11 mouse cellular contexts compared by ENCODE assay signal in the genomic region with DNA sequence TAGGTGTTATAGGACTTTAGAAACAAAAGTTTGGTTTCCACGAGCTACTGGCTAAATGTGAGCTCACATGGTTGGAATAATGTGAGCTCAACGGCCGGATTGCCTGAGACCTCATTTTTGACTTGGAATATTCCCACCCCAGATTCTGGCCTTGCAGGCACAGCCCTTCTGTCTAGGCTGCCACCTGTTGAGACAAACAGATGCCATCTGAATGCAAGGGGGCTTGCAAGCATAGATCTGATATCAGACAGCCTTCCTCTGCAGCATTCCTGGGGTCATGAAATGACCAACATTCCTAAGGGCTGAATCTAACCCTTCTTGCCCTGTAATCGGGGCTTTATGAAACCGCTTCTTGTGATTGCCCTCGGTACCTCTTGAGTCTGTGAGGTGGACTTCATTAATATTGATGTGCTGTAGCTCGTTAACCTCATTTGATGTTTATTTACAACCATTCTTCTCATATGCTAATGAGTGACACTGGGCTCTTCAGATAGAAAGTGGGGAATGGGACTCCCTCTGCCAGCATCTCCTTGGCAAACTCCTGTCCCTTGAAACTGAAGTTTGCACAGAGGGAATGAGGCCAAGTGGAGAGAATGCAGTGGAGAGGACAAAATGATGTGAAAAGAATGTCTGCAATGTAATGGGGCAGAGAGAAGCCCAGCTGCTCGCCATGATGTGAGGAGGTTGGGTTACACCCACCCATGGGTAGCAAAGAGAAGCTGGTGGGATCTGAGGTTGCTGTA.
DNase-seq lines count a peak whose midpoint lies in the region; ATAC-seq and TF ChIP-seq lines count a peak whose summit lies in the region.
"Had no signal": no experiment of that assay in that cellular context is flagged by ENCODE, and none has a peak within 500 bp of the region (broad histone marks: within the 10 kb centered on the region; RNA-seq: fewer than 3 reads in every experiment).

No protein-coding gene starts in this region.

- no peaks in the 10 kb centered on the region for H3K9me3 ChIP-seq in hindbrain, embryonic 12.5 days (replicated peaks)
- no peaks in the 10 kb centered on the region for H3K9me3 ChIP-seq in hindbrain, embryonic 11.5 days (ENCODE audit: control insufficient read depth, low read length)
- H3K9me3 ChIP-seq: stomach, embryonic 15.5 days had no signal

- no peak overlapping the region for H3K27ac ChIP-seq in hindbrain, embryonic 12.5 days
- H3K27ac ChIP-seq in hindbrain, embryonic 11.5 days (ENCODE audit: low read depth, low read length): no peak overlapping the region
- no peak overlapping the region for H3K27ac ChIP-seq in testis, adult 2 months (ENCODE audit: control insufficient read depth, insufficient read depth, low read depth, low read length)
- H3K27ac ChIP-seq in kidney, adult 2 months (ENCODE audit: insufficient read depth, low read depth, low read length): no peak overlapping the region
- H3K27ac ChIP-seq: stomach, embryonic 15.5 days had no signal

- DNase-seq in hindbrain, embryonic 11.5 days (ENCODE audit: low spot score): no peak
- no peak for DNase-seq in testis, postnatal 14 days (ENCODE audit: low spot score)
- peak; percentile 74 for DNase-seq in lung, postnatal 10 days
- no peak for DNase-seq in urinary bladder, postnatal 4 days (ENCODE audit: low spot score in 2 of 2)
- DNase-seq in urinary bladder, adult 18-20 months (ENCODE audit: low spot score in 2 of 2): no peak
- no peak for DNase-seq in kidney, adult 2 months
- DNase-seq: kidney, adult 11 months had no signal

- H3K36me3 ChIP-seq in hindbrain, embryonic 12.5 days: no peaks in the 10 kb centered on the region
- H3K36me3 ChIP-seq in hindbrain, embryonic 11.5 days (ENCODE audit: control insufficient read depth, insufficient read depth, low read length): no peaks in the 10 kb centered on the region
- H3K36me3 ChIP-seq in testis, adult 2 months (ENCODE audit: control insufficient read depth, insufficient read depth, low read length): no peaks in the 10 kb centered on the region
- H3K36me3 ChIP-seq in kidney, adult 2 months (ENCODE audit: control insufficient read depth, insufficient read depth, low read length): no peaks in the 10 kb centered on the region
- H3K36me3 ChIP-seq: stomach, embryonic 15.5 days had no signal

- peak; percentile 34; the same call in 1 of the 2 replicates for ATAC-seq in hindbrain, embryonic 12.5 days (ENCODE audit: low FRiP score)
- no peak for ATAC-seq in hindbrain, embryonic 11.5 days (ENCODE audit: low FRiP score)
- ATAC-seq: activated CD4-positive, CD25-positive, alpha-beta regulatory T cell, adult 4 months had no signal

- H3K9ac ChIP-seq in hindbrain, embryonic 12.5 days: no peak overlapping the region
- no peak overlapping the region for H3K9ac ChIP-seq in hindbrain, embryonic 11.5 days (ENCODE audit: low read depth, low read length)
- H3K9ac ChIP-seq: stomach, embryonic 15.5 days had no signal

- H3K4me1 ChIP-seq in hindbrain, embryonic 12.5 days: peaks cover 33% of the 10 kb centered on the region
- 0 out of 2 replicates have a peak, but pooled peaks cover 2% of the 10 kb centered on the region for H3K4me1 ChIP-seq in hindbrain, embryonic 11.5 days (replicated peaks; ENCODE audit: control insufficient read depth, insufficient read depth, low read length)
- H3K4me1 ChIP-seq in testis, adult 2 months (ENCODE audit: control insufficient read depth, insufficient read depth, low read length): no peaks in the 10 kb centered on the region
- peaks cover 7% of the 10 kb centered on the region for H3K4me1 ChIP-seq in kidney, adult 2 months (ENCODE audit: control insufficient read depth, insufficient read depth, low read length)

- no peak overlapping the region for H3K4me2 ChIP-seq in hindbrain, embryonic 12.5 days (replicated peaks)
- no peak overlapping the region for H3K4me2 ChIP-seq in hindbrain, embryonic 11.5 days (replicated peaks; ENCODE audit: low read depth, low read length)
- H3K4me2 ChIP-seq: stomach, embryonic 15.5 days had no signal

- TF ChIP-seq CTCF in testis, adult 2 months (IDR thresholded peaks at IDR 0.05; ENCODE audit: control insufficient read depth, insufficient read depth, insufficient replicate concordance, low read depth, low read length): no peak
- no peak for TF ChIP-seq CTCF in kidney, adult 2 months (conservative IDR thresholded peaks at IDR 0.05; ENCODE audit: insufficient read depth, insufficient read length, low read depth, low read length)

- TF ChIP-seq POLR2A in testis, adult 2 months (IDR thresholded peaks at IDR 0.05; ENCODE audit: control insufficient read depth, low read depth, low read length): no peak
- no peak for TF ChIP-seq POLR2A in kidney, adult 2 months (IDR thresholded peaks at IDR 0.05; ENCODE audit: low read depth, low read length)

- 63% methylated on average over 8 of the region's 8 CpGs for WGBS in hindbrain, embryonic 12.5 days
- 76% methylated on average over 8 of the region's 8 CpGs for WGBS in hindbrain, embryonic 11.5 days
- WGBS in kidney, adult 2 months: 62% methylated on average over 8 of the region's 8 CpGs

- H3K27me3 ChIP-seq in hindbrain, embryonic 12.5 days: no peaks in the 10 kb centered on the region
- H3K27me3 ChIP-seq in hindbrain, embryonic 11.5 days (ENCODE audit: control insufficient read depth, insufficient read depth, low read length): no peaks in the 10 kb centered on the region
- H3K27me3 ChIP-seq in testis, adult 2 months (ENCODE audit: control insufficient read depth, insufficient read depth, low read length): no peaks in the 10 kb centered on the region
- no peaks in the 10 kb centered on the region for H3K27me3 ChIP-seq in kidney, adult 2 months (replicated peaks; ENCODE audit: control insufficient read depth, insufficient read depth, low read length)
- H3K27me3 ChIP-seq: stomach, embryonic 15.5 days had no signal

- no peak overlapping the region for H3K4me3 ChIP-seq in hindbrain, embryonic 12.5 days
- H3K4me3 ChIP-seq in hindbrain, embryonic 11.5 days (ENCODE audit: low read depth, low read length): no peak overlapping the region
- H3K4me3 ChIP-seq in testis, adult 2 months (ENCODE audit: control insufficient read depth, low read depth, low read length): peak overlapping the region; percentile 53
- no peak overlapping the region for H3K4me3 ChIP-seq in kidney, adult 2 months (ENCODE audit: insufficient read depth, low read depth, low read length)
- H3K4me3 ChIP-seq: stomach, embryonic 15.5 days had no signal
